8 mouse cellular contexts compared by ENCODE assay signal in the genomic region with DNA sequence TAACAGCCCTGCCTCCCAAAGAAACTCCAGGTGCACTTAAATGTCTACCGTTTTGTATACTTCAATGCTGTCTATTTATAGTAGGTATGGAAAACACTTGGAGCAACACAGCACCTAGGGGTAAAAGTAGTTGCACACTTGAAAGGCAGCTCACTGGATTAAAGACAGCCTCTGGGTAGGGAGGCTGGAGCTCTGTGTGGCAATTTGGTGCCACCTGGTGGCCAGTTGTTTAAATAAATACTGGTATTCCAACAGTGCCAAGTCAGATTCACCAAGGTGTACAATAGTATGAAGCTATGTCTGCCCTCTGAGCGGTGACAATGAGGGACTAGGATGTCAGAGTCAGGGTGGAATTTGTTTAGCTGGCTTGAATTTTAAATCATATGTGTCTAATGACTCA. TPM values are rescaled to one million over a fixed set of nuclear protein-coding genes. Genes with fewer than 3 reads are reported as not detected.
A peak's percentile ranks its signal among the peaks of the same experiment; 100 is the strongest.
DNase-seq lines count a peak whose midpoint lies in the region; ATAC-seq and TF ChIP-seq lines count a peak whose summit lies in the region.

No protein-coding gene starts in this region.

- DNase-seq in urinary bladder, adult 18-20 months (ENCODE audit: low spot score in 2 of 2) = peak; percentile 45 to 63
- no peak for DNase-seq in urinary bladder, postnatal 10 days (ENCODE audit: low spot score)
- peak; percentile 80 for DNase-seq in gastrocnemius, postnatal 14 days
- DNase-seq in kidney, adult 11 months = peak; percentile 73
- peak; percentile 82 for DNase-seq in left cerebral cortex, postnatal 4 days
- peak; percentile 56 to 58 for DNase-seq in spleen, postnatal 36 days (ENCODE audit: low spot score in 2 of 2)

- TF ChIP-seq POLR2A in cortical plate, adult 2 months (IDR thresholded peaks at IDR 0.05; ENCODE audit: extremely low read depth, insufficient read depth, low read length) = no peak

- peak; percentile 86 for TF ChIP-seq CTCF in cortical plate, adult 2 months (IDR thresholded peaks at IDR 0.05; ENCODE audit: extremely low read depth, insufficient read depth, low read length)

- H3K4me3 ChIP-seq in cortical plate, adult 2 months (ENCODE audit: insufficient read depth, low read length) = no peak overlapping the region

- no peak overlapping the region for H3K27ac ChIP-seq in cortical plate, adult 2 months (ENCODE audit: insufficient read depth, low read length)

- H3K4me1 ChIP-seq in cortical plate, adult 2 months (ENCODE audit: control insufficient read depth, insufficient read depth, low read length) = peaks cover 22% of the 10 kb centered on the region

- intact Hi-C loops in gastrocnemius, postnatal 14 days (cut with DNase I; ENCODE audit: low total_unique reads) = loop anchor here (2.0 kb wide), 1 partner anchor 194 kb away; no protein-coding TSS in a partner anchor
- intact Hi-C loops in left cerebral cortex, postnatal 4 days (cut with DNase I) = no loop called here

- 0 out of 2 replicates have a peak, but pooled peaks have one; percentile 32 for ATAC-seq in monocyte, adult 5-6 weeks (replicated peaks; ENCODE audit: insufficient number of reproducible peaks, low FRiP score, low TSS enrichment, poor library complexity, severe bottlenecking)

RNA-seq across cellular contexts. Expression of gene Ralgps1, which starts 22.2 kb away (rescaled TPM):
- 66.0 and 66.6 TPM in 2 replicates for polyA plus RNA-seq in cortical plate, adult 2 months (2012; rRNA removed)
- 1 to 10 TPM; 2.7 to 3.3 TPM for total RNA-seq in gastrocnemius, postnatal 14 days (2021)
- 100 to 1,000 TPM; 117 to 123 TPM for total RNA-seq in left cerebral cortex, postnatal 4 days (2021)
- total RNA-seq in monocyte, adult 5-6 weeks (2017) = 1.9 to 3.7 TPM (median 3.5 TPM) in 3 replicates

Comparison
In these comparisons a context has a peak if more than half of its experiments do, and no peak if none do; other contexts are left out.
1. RNA of gene Ralgps1, which starts 22.2 kb away (total RNA-seq): 117 to 123 TPM in left cerebral cortex, postnatal 4 days; 2.7 to 3.3 TPM in gastrocnemius, postnatal 14 days and 1.9 to 3.7 TPM in monocyte, adult 5-6 weeks; every median in the first group is over 10 times any median in the second.